Mouse (Mus musculus) heart, embryonic 11.5 days (tissue): Measurements from ENCODE around the gene Dph2. TPM values are rescaled to one million over a fixed set of nuclear protein-coding genes. Genes with fewer than 3 reads are reported as not detected.

ENCODE experiments used
- ATAC-seq: fragments of 200-750 bp; cut with Nextera tagmentation; replicated peaks from 2 replicates; pipeline ENCODE4 v1.8.0; 2017; ENCODE audit warnings: moderate library complexity; ENCODE audit not compliant: insufficient number of reproducible peaks, low FRiP score, low TSS enrichment
- H3K27ac ChIP-seq: fragments of 300-500 bp; sonication (generic); 2 replicates; pipeline ENCODE4 v1.5.1; 2014; ENCODE audit warnings: mild to moderate bottlenecking, low read depth, low read length
- H3K27me3 ChIP-seq: fragments of 300-500 bp; sonication (generic); 2 replicates; pipeline ENCODE4 v1.6.1; 2014; ENCODE audit warnings: mild to moderate bottlenecking, low read length, mixed read lengths; ENCODE audit not compliant: control insufficient read depth, insufficient read depth
- H3K36me3 ChIP-seq: fragments of 300-500 bp; sonication (generic); 2 replicates; pipeline ENCODE4 v1.6.1; 2014; ENCODE audit warnings: mild to moderate bottlenecking, low read length, moderate library complexity, mixed read lengths; ENCODE audit not compliant: control insufficient read depth, insufficient read depth
- H3K4me1 ChIP-seq: fragments of 300-500 bp; sonication (generic); 2 replicates; pipeline ENCODE4 v1.6.1; 2014; ENCODE audit warnings: low read length; ENCODE audit not compliant: control insufficient read depth, insufficient read depth
- H3K4me2 ChIP-seq: fragments of 300-500 bp; sonication (generic); 2 replicates; pipeline ENCODE4 v1.6.1; 2014; ENCODE audit warnings: mild to moderate bottlenecking, moderate library complexity
- H3K4me3 ChIP-seq: fragments of 300-500 bp; sonication (generic); 2 replicates; pipeline ENCODE4 v1.5.1; 2014; ENCODE audit warnings: low read depth, low read length
- H3K9ac ChIP-seq: fragments of 300-500 bp; sonication (generic); 2 replicates; pipeline ENCODE4 v1.6.1; 2014; ENCODE audit warnings: mild to moderate bottlenecking, low read depth, low read length, moderate library complexity
- H3K9me3 ChIP-seq: fragments of 300-500 bp; sonication (generic); replicated peaks from 2 replicates; pipeline ENCODE4 v1.6.1; 2016; ENCODE audit warnings: low read length; ENCODE audit not compliant: control insufficient read depth
- WGBS: fragments of 180-500 bp; shearing (Covaris S2); extraction: QIAGEN DNeasy Blood & Tissue Kit; methylation state at CpG from one replicate; pipeline ENCODE4 v1.1.7; 2014; ENCODE audit not compliant: insufficient replicate concordance; 5-methylcytosine and 5-hydroxymethylcytosine counted together
- polyA plus RNA-seq: library from polyadenylated mRNA; unstranded; fragments of >200 nt; fragmentation: Nextera tagmentation; extraction: Ambion mirVana; gene quantifications from 2 replicates; pipeline ENCODE4 v1.2.1, GENCODE M21; 2014

Dph2 gene
- polyA plus RNA-seq, 1 experiment from 2014 or later: 12.7 TPM

DNA sequence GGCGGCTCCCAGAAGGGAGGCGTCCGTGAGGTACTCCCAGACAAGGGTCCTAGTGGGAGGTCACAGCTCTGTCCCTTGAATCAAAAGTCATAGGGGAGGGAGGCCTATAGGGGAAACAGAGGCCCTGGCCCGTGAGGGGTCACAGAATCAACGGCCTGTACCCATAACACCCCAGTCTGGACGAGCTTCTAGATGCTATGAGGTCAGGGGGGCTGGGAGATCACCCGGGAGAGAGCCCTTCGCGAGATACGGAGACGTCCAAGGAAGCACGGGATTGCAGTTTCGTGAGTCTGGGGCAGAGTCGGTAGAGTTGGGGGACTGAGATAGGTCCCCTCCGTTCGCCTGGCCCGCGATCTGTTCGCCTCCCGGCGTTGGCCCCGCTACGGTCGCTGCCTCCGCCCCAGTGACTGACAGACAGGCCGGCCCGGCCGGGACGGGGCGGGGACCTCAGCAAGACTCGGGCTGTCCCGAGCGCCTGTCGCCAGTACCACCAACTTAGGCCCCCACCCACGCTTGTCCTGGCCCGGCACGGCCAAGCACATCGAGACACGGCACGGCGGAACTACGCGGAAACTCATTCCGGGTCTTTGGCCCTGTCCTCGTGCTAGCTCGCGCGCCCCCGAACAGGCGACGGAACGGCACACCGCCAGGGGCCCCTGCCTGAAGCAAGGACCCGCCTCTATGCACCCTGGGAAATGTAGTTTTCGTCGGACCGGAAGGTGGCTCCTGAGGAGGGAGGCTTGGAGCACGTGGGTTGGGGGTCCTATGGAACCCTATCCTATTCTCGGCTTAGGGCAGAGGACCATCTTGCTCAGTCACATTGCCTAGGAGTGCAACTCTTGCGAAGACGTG is 23.0 kb upstream of the Dph2 start, which contains the start of gene Ipo13:
Gene Ipo13, minus strand, starts transcription at position 409 of the 852 bp plus-strand sequence.
- Histone ChIP-seq H3K4me3 (peak within 1 kb of the TSS; percentile 60), H3K4me2 (peak within 1 kb of the TSS; percentile 92), H3K36me3 (peaks cover 8% of the 10 kb centered on the region; the same call in 1 of the 2 replicates), H3K9me3 (no peaks in the 10 kb centered on the region), H3K9ac (peak within 1 kb of the TSS; percentile 77), H3K27me3 (no peaks in the 10 kb centered on the region), H3K4me1 (peaks cover 29% of the 10 kb centered on the region), H3K27ac (peak within 1 kb of the TSS; percentile 89)
- peak; percentile 90 for ATAC-seq
- under 1% methylated on average over 61 of the region's 61 CpGs for WGBS

DNA sequence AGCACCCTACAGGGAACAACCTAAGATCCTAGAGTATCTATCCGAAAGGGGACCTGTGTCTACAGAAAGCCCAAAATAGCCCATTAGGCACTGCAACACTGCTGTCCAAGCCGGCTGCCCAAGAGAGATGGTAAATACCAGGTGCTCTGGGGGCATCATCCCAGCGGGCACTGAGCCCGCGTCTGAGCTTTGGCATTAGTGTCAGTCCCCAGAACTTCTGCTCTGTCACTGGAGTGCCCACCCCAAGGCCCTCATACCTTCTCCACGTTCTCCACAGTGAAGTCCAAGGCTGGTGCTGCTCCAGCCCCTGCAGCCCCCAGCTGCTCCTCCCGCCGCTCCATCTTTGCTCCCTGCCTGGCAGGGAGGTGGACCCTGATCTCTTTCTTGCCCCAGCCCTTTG is 22.2 kb upstream of the Dph2 start:
- ATAC-seq: peak; percentile 8; the same call in 1 of the 2 replicates
- Histone ChIP-seq H3K9ac (peak overlapping the region; percentile 77), H3K27ac (no peak overlapping the region), H3K36me3 (peaks cover 8% of the 10 kb centered on the region; the same call in 1 of the 2 replicates), H3K4me1 (peaks cover 30% of the 10 kb centered on the region), H3K27me3 (no peaks in the 10 kb centered on the region), H3K9me3 (no peaks in the 10 kb centered on the region), H3K4me3 (peak overlapping the region; percentile 60), H3K4me2 (peak overlapping the region; percentile 92)
- 18% methylated on average over 8 of the region's 8 CpGs for WGBS

DNA sequence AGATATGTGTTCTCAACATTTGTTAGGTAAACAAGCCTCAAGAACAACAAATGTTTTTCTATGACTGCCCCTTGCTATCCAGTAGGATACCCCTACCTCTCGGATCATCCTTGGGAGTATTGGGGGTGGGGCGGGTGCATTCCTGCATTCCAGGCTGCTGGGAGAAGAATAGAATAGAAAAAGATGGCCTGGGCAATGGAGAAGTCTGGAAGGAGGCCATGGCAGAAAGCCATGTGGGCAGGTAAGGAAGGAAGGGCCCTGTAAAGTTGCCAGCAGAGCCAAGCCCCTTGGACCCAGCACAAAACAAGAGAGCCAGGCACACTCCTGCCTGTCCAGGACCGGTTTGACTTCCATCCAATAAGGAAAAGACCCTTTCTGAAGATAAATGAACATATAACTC is 21.6 kb upstream of the Dph2 start:
- Histone ChIP-seq H3K27me3 (no peaks in the 10 kb centered on the region), H3K9ac (peak overlapping the region; percentile 77; the same call in 1 of the 2 replicates), H3K27ac (no peak overlapping the region), H3K36me3 (peaks cover 8% of the 10 kb centered on the region; the same call in 1 of the 2 replicates), H3K4me2 (peak overlapping the region; percentile 92), H3K9me3 (no peaks in the 10 kb centered on the region), H3K4me3 (peak overlapping the region; percentile 60), H3K4me1 (peaks cover 32% of the 10 kb centered on the region)
- WGBS: 39% methylated on average over 3 of the region's 3 CpGs
- ATAC-seq: no peak

DNA sequence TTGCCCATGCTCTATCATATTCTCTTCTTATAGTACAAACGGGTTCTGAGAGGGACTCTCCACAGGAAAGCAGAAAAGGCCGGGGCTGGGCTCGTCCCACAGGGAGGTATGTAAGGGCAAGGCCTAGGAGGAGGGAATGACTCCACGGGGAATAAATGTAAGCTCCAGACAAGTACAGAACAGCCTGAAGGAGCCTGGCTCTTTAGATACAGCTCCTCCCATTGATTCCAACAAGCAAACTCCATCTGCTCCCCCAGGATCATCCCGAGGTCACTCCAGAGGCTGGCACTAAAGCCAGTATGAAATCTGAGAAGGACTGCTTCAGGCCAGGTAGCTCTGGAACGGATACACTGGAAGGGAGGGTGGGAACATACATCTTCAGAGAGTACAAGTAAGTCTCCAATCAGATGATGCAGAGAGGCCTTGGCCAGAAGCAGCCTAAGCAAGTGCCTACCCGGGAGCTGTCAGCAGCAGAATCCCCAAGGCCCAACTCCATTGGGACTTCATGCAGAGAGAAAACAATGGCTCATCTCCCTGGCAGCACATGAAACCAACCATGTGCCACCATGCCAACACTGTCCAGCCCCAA is 20.9 kb upstream of the Dph2 start:
- ATAC-seq: no peak
- WGBS: 69% methylated on average over 7 of the region's 7 CpGs
- no peak overlapping the region for H3K27ac ChIP-seq
- 0 out of 2 replicates have a peak overlapping the region, but pooled peaks have one; percentile 10 for H3K9ac ChIP-seq
- H3K27me3 ChIP-seq: no peaks in the 10 kb centered on the region
- peak overlapping the region; percentile 92; the same call in 1 of the 2 replicates for H3K4me2 ChIP-seq
- H3K36me3 ChIP-seq: peaks cover 12% of the 10 kb centered on the region
- peaks cover 27% of the 10 kb centered on the region for H3K4me1 ChIP-seq
- peak overlapping the region; percentile 60; the same call in 1 of the 2 replicates for H3K4me3 ChIP-seq
- no peaks in the 10 kb centered on the region for H3K9me3 ChIP-seq

DNA sequence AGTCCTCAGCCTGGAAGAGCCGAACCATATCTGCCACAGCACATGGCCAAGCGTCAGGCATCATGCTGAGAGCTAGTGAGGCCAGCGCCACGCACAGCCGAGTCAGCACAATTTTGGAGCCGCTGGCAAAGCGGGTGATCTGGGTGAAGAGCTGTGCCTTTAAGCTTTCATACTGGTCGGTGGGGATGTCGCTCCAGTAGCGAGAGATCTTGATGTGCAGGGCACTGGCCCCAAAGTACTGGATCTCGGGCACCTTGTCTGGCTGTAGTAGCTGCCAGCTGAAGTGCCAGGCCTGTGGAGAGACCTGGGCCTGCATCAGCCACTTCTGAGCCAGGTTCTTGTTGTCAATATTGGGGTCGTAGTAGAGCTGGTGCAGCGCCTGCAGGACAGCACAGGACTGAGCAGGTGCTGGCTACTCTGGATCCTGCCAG is 20.3 kb upstream of the Dph2 start:
- H3K4me1 ChIP-seq: peaks cover 24% of the 10 kb centered on the region
- no peak overlapping the region for H3K27ac ChIP-seq
- no peak overlapping the region for H3K4me3 ChIP-seq

DNA sequence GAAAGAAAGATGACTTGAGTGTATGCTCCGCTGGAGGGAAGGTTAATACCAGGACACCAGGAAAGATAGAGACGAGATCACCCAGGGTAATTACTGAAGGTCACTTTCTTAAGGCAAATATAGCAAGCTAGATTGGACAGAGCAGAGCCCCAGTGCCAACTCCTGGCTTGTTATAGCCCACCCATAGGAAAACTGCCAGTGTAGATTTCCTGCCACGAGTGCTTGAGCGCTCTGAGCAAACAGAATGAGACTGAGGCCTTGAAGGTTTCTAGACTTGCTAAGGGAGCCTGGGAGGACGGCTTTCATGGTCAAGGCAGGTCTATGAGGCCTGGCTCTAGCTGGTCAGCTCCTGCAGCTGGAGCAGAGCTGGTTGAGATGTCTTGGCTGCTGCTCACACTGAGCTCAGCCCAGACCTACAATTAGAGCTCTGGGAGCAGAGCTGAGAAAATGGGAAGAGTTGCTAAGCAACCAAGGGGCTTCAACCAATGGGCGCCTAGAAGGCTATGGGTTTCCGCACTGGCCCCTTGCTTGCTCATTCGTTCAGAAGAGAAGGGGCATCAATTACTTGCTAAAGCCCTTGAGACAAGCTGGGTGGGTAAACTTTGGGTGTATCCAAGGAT is 17.1 kb upstream of the Dph2 start:
- no peak for ATAC-seq
- Histone ChIP-seq H3K27ac (no peak overlapping the region), H3K36me3 (peaks cover 22% of the 10 kb centered on the region), H3K4me1 (peaks cover 17% of the 10 kb centered on the region), H3K9me3 (no peaks in the 10 kb centered on the region), H3K27me3 (no peaks in the 10 kb centered on the region), H3K9ac (no peak overlapping the region), H3K4me2 (no peak overlapping the region), H3K4me3 (no peak overlapping the region)
- WGBS: 85% methylated on average over 8 of the region's 8 CpGs

More for the DNA sequence above, 20.3 kb upstream of the Dph2 start:
- Histone ChIP-seq H3K4me2 (no peak overlapping the region), H3K9me3 (no peaks in the 10 kb centered on the region), H3K36me3 (peaks cover 13% of the 10 kb centered on the region), H3K9ac (no peak overlapping the region), H3K27me3 (no peaks in the 10 kb centered on the region)
- ATAC-seq: no peak
- 91% methylated on average over 13 of the region's 13 CpGs for WGBS

DNA sequence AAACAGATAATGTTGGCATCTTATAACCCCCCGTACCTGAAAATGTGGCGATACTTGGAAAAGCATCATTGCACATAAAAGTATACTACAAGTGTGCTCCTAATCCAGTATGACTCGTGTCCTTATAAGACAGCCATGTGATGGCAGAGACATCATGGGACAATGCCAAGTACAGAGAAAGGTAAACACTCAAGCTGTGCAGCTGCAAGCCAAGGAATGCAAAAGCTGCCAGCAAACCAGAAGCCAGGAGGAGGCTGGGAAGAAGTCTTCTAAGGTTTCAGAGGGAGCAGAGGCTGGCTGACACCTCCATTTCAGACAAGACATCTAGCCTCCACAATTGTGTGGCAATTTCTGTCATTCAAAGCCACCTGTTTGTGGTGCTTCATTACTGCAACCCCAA is 14.4 kb upstream of the Dph2 start:
- WGBS: 86% methylated on average over 3 of the region's 3 CpGs
- no peak for ATAC-seq
- Histone ChIP-seq H3K27ac (no peak overlapping the region), H3K9me3 (no peaks in the 10 kb centered on the region), H3K36me3 (peaks cover 35% of the 10 kb centered on the region), H3K4me2 (no peak overlapping the region), H3K4me1 (peaks cover 4% of the 10 kb centered on the region; the same call in 1 of the 2 replicates), H3K4me3 (no peak overlapping the region), H3K27me3 (no peaks in the 10 kb centered on the region), H3K9ac (no peak overlapping the region)

DNA sequence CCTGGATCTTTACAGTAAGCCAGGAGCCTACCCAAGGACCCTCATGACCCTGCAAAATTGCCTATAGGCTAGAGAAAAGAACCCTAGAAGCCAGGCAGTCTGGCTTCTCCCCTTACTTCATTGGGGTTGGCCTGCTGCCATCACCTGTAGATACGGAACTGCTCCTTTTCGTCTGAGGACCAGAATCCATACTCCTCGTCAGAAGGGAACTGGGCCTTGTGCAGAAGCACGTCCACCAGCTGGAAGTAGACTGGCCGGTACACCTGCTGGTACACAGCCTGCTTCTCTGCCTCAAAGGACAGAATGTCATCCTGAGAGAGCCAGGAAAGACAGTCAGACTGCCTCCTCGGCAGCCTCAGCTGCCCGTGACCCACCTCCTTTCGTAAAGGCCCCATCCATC is 12.9 kb upstream of the Dph2 start:
- no peaks in the 10 kb centered on the region for H3K27me3 ChIP-seq
- H3K4me1 ChIP-seq: peaks cover 4% of the 10 kb centered on the region; the same call in 1 of the 2 replicates
- no peak for ATAC-seq
- H3K27ac ChIP-seq: no peak overlapping the region
- 88% methylated on average over 8 of the region's 8 CpGs for WGBS
- peaks cover 43% of the 10 kb centered on the region for H3K36me3 ChIP-seq
- no peaks in the 10 kb centered on the region for H3K9me3 ChIP-seq
- no peak overlapping the region for H3K9ac ChIP-seq
- no peak overlapping the region for H3K4me2 ChIP-seq
- H3K4me3 ChIP-seq: no peak overlapping the region
